In genomic region chr13:51617306-51617705, GRCm38 (mm10) we compare ENCODE assay signal across 12 mouse cellular contexts. TPM values are rescaled to one million over a fixed set of nuclear protein-coding genes. Genes with fewer than 3 reads are reported as not detected.
"Had no signal": no experiment of that assay in that cellular context is flagged by ENCODE, and none has a peak within 500 bp of the region (broad histone marks: within the 10 kb centered on the region; RNA-seq: fewer than 3 reads in every experiment).

No protein-coding gene starts in this region.

- H3K9me3 ChIP-seq: lung, embryonic 15.5 days; midbrain, embryonic 12.5 days; midbrain, embryonic 15.5 days; neural tube, embryonic 12.5 days; neural tube, embryonic 15.5 days had no signal

- H3K4me3 ChIP-seq: left cerebral cortex, adult 2 months; lung, embryonic 15.5 days; midbrain, embryonic 12.5 days; midbrain, embryonic 15.5 days; neural tube, embryonic 12.5 days; neural tube, embryonic 15.5 days had no signal

- H3K27ac ChIP-seq: kidney, postnatal 0 days; left cerebral cortex, adult 2 months; liver, embryonic 14.5 days; lung, embryonic 15.5 days; macrophage; midbrain, embryonic 12.5 days; midbrain, embryonic 15.5 days; neural tube, embryonic 12.5 days; neural tube, embryonic 15.5 days; stomach, postnatal 0 days had no signal

- H3K27me3 ChIP-seq: lung, embryonic 15.5 days; midbrain, embryonic 12.5 days; midbrain, embryonic 15.5 days; neural tube, embryonic 12.5 days; neural tube, embryonic 15.5 days had no signal

- ATAC-seq: liver, postnatal 0 days had no signal

- H3K4me2 ChIP-seq: liver, embryonic 11.5 days; midbrain, embryonic 15.5 days had no signal

- H3K36me3 ChIP-seq: lung, embryonic 15.5 days; midbrain, embryonic 12.5 days; midbrain, embryonic 15.5 days; neural tube, embryonic 12.5 days; neural tube, embryonic 15.5 days had no signal

- H3K9ac ChIP-seq: liver, embryonic 14.5 days; liver, postnatal 0 days; lung, embryonic 15.5 days; midbrain, embryonic 12.5 days; midbrain, embryonic 15.5 days; neural tube, embryonic 12.5 days; neural tube, embryonic 15.5 days had no signal

RNA-seq across cellular contexts. Expression of gene Shc3, which starts 48.1 kb away (rescaled TPM):
- polyA plus RNA-seq: liver, embryonic 11.5 days; macrophage had no signal
